Mouse (Mus musculus) spleen, embryonic (tissue): ENCODE results near the gene Etd.
"Not testable (repeated sequence)": the region's sequence is repeated elsewhere in the genome, so short reads cannot be mapped to it uniquely, and the experiment has no call there.

Experiments used
- CTCF ChIA-PET: fragments of 350-600 bp; sonication (Branson Sonifier 250); formaldehyde crosslinking; loops from one replicate; lab custom pipeline; 2022; lab: Charles Lee

Gene Etd

DNA sequence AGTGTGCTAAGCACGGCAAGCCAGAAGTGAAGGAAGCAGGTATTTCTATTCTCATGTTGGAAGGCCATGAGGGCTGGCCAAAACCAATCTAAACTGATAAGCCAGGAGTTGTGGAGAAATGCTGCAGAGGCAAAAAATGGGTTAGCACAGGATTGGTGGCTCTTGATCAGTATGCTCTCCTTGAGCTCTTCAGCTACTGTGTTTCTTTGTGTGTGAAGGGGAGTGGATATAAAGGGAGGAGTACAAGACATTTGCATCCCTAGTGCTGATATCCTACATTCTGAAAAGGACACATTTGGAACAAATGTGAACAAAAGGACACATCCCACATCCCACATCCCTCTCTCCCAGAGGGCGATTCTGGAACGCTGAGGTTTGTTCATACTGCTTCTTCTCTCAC, at the start of gene Etd:
Gene Etd, plus strand, starts transcription at position 301 of the 400 bp plus-strand sequence.
- CTCF ChIA-PET = interaction anchor here (0.8 kb wide), 1 partner anchor 70 kb away, joined by 5 read pairs; no protein-coding TSS in a partner anchor

DNA sequence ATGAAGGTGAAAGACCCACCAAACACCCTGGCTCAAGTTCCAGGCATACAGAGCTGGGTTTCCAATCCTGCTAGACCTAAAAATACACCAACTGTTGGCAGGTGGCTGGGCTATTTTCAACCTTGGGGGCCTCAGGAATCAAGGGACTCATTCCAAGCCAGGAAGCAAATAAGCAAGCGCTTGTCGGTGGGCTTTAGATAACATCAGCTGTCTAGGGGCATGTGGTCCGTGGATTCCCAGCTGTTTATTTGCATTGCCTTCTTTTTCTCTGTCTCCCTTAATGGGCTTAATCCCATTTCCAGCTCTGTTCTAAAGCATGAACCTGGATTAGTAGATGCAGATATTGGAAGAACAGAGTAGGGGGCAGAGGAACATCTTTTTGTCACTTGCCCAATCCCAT, 48.4 kb upstream of the Etd start:
- CTCF ChIA-PET = no interaction called here

DNA sequence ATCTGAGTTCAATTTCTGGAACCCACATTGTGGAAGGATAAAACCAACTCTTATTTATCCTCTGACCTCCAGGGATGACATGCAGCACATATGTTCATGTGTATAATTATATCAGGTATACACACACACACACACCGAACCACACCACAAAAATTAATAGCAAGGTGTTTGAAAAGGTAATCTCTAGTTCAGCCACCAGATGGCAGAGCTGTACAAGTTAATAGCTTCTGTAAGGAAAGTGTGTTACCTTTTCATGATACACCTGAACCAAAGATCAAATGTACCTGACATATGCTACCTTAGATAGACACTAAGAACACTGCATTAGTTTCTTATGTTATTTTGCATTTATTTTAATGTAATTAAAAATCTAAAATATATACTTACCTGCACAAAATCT, 1.8 kb upstream of the Etd start:
- CTCF ChIA-PET = no interaction called here

- CTCF ChIA-PET = no interaction called here
These were observed 24.9 kb downstream of the Etd start for GRCm38 (mm10) chrX:53459573-53459972.

DNA sequence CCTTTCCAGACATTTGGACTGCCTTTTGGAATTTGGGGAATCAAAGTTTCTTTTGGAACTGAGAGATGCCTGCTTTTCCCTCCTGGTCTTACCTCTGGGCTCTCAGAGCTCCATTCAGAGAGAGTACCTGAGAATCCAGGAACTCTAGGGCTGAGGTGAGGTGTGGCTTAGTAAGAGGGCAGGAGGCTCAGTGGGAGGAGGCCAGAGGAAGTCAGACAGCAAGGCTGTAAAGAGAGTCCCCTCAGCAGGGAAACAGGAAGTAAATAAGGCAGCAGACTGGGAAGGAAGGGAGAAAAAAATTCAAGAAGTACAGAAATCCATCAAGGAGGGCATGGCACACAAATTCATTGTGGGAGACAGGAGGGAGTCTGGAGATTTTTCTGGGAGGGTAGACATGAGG, 29.5 kb downstream of the Etd start:
- CTCF ChIA-PET = not testable (repeated sequence)
